Mouse (Mus musculus) spleen, adult 2 months (tissue): Measurements from ENCODE around the gene Paxx.

Experiments
- CTCF ChIP-seq: fragments of 200-500 bp; IDR thresholded peaks from 2 replicates; pipeline ENCODE4 v1.5.1; 2011; ENCODE audit warnings: mild to moderate bottlenecking, inconsistent platforms; ENCODE audit not compliant: insufficient read depth, insufficient read length, insufficient replicate concordance; ENCODE audit errors: extremely low read depth
- POLR2A ChIP-seq: fragments of 200-500 bp; IDR thresholded peaks from 2 replicates; pipeline ENCODE4 v1.6.1; 2011; ENCODE audit warnings: low read depth, low read length, inconsistent platforms

DNA sequence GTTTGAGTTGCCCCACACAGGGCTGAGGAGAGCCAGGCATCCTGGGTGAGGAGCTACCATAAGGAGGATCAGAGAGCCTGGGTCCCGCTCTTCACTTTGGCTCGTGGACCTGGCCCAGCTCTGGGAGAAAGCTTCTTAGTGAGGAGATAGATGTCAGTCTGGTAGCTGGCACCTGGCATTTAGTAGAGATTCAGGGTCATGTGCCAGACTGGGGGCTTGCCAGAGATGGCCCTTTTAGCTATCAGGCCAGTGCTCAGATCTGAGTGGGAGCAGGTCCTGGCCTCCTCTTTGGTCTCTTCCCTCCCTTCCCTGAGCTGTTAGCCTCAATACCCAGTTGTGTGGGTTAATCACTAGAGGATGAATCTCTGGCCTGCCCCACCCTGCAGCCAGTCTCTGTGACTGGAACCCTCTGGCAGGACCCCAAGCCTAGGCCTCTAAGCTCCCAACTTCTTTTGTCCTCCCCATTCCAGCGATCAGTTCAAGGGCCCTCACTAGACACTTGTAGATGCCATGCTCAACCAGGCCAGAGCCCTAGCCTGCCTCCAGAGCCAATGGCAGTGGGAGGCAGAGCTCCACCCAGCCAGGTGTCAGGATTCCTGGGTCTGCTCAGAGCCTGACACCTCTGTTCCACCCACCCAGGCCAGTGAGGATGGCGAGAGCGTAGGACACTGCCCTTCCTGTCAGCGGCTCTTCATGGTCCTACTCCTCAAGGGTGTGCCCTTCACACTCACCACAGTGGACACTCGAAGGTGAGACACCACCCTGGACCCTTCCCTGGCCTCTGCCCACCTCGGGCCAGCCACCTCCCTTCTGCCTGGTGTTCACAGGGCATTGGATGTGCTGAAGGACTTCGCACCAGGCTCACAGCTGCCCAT lies 3.6 kb downstream of the Paxx start:
- no peak for TF ChIP-seq CTCF
- no peak for TF ChIP-seq POLR2A
